Mouse (Mus musculus) olfactory bulb, adult 2 months (tissue): ENCODE data around the gene Tmub1.

Experiments used
- CTCF ChIP-seq: fragments of 200-500 bp; IDR thresholded peaks from 2 replicates; pipeline ENCODE4 v1.5.1; 2012; ENCODE audit warnings: low read depth, mild to moderate bottlenecking, low read length, moderate library complexity; ENCODE audit not compliant: insufficient read depth
- POLR2A ChIP-seq: fragments of 200-500 bp; IDR thresholded peaks from 2 replicates; pipeline ENCODE4 v1.6.1; 2012; ENCODE audit warnings: mild to moderate bottlenecking, low read depth, low read length, moderate library complexity; ENCODE audit not compliant: insufficient read depth

DNA sequence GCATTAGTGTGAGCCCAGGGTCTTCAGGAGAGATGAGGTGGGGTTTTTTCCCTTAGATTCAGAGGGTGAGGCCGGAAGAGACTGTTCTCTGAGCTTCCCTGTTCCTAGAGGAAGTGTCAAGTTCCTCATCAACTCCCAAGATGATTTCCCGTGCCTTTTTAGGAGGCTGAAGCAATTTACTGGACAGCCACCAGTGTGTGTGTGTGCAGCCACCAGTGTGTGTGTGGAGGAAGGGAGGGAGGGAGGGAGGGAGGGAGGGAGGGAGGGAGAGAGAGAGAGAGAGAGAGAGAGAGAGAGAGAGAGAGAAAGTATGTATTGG is 6.3 kb upstream of the Tmub1 start:
- TF ChIP-seq CTCF (no peak), POLR2A (no peak)
